Mouse (Mus musculus): Measurements from ENCODE around the gene Nek1.

DNA sequence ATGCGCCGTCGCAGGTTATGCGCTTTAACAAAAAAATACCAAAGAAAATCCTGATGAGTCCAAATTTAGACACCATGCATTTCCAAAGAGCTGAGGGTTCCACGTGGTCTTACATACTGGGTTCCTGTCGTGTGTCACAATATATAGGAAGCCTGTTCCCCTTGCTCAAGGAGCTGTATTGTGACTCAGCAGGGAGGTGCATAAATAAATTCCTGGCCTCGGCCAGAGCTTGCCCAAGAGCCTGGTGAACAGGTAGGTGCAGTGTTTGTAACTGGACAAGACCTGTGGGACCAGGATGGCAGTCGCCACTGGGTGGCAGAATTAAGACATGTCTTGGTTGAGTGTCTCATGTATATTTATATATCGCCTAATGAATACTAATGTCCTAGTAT lies 9.3 kb upstream of the Nek1 start:
- TF ChIP-seq CTCF (IDR thresholded peaks at IDR 0.05; ENCODE audit: low read depth) (peak; percentile 56), EP300 (IDR thresholded peaks at IDR 0.05; ENCODE audit: low read depth) (no peak)

Measured in heart, postnatal 0 days (tissue).